Mouse (Mus musculus): ENCODE measurements around the gene Rnase11. TPM values are rescaled to one million over a fixed set of nuclear protein-coding genes. Genes with fewer than 3 reads are reported as not detected.

The Rnase11 gene
- total and polyA plus RNA-seq, 3 experiments = not detected

GRCm38 (mm10) chr14:51051941-51052340 is 2.0 kb upstream of the Rnase11 start:
- no peaks in the 10 kb centered on the region for H3K79me2 ChIP-seq (ENCODE audit: control insufficient read depth, insufficient read depth, low read length, poor library complexity)
- no peak for DNase-seq (ENCODE audit: low read depth, low spot score)
- H3K27me3 ChIP-seq (ENCODE audit: control insufficient read depth in 1 of 2, insufficient read depth in 2 of 2, low read length in 2 of 2) = peaks cover 0 to 6% of the 10 kb centered on the region in 2 experiments; a peak in 3 of 4 replicates

GRCm38 (mm10) chr14:51047846-51048245 is 2.1 kb downstream of the Rnase11 start:
- Histone ChIP-seq H3K79me2 (ENCODE audit: control insufficient read depth, insufficient read depth, low read length, poor library complexity) (no peaks in the 10 kb centered on the region), H3K4me1 (ENCODE audit: control insufficient read depth in 1 of 2, insufficient read depth in 2 of 2, low read length in 2 of 2) (no peaks in the 10 kb centered on the region), H3K4me3 (ENCODE audit: control insufficient read depth in 1 of 2, insufficient read depth in 1 of 2, low read depth in 2 of 2, low read length in 2 of 2) (no peak overlapping the region), H3K9me3 (replicated peaks; ENCODE audit: insufficient read depth, low read length) (no peaks in the 10 kb centered on the region), H3K27me3 (ENCODE audit: control insufficient read depth in 1 of 2, insufficient read depth in 2 of 2, low read length in 2 of 2) (no peaks in the 10 kb centered on the region; a peak in 3 of 4 replicates), H3K27ac (ENCODE audit: control insufficient read depth, low read depth, low read length) (no peak overlapping the region), H3K36me3 (ENCODE audit: control insufficient read depth in 1 of 2, insufficient read depth in 2 of 2, low read length in 2 of 2) (no peaks in the 10 kb centered on the region), H3K9ac (ENCODE audit: control insufficient read depth, low read depth, low read length, poor library complexity, severe bottlenecking) (no peak overlapping the region)
- TF ChIP-seq RAD21 (IDR thresholded peaks at IDR 0.05; ENCODE audit: low read depth, low read length) (no peak), NELFE (IDR thresholded peaks at IDR 0.05; ENCODE audit: low read depth, low read length) (no peak), MAZ (IDR thresholded peaks at IDR 0.05; ENCODE audit: low read depth, low read length) (no peak), ETS1 (IDR thresholded peaks at IDR 0.05; ENCODE audit: low read depth, low read length) (no peak)
- DNase-seq (ENCODE audit: low read depth, low spot score) = no peak

More at GRCm38 (mm10) chr14:51051941-51052340, 2.0 kb upstream of the Rnase11 start:
- no peaks in the 10 kb centered on the region for H3K36me3 ChIP-seq (ENCODE audit: control insufficient read depth in 1 of 2, insufficient read depth in 2 of 2, low read length in 2 of 2)
- H3K9ac ChIP-seq (ENCODE audit: control insufficient read depth, low read depth, low read length, poor library complexity, severe bottlenecking) = no peak overlapping the region
- H3K4me3 ChIP-seq (ENCODE audit: control insufficient read depth in 1 of 2, insufficient read depth in 1 of 2, low read depth in 2 of 2, low read length in 2 of 2) = no peak overlapping the region
- H3K27ac ChIP-seq (ENCODE audit: control insufficient read depth, low read depth, low read length) = no peak overlapping the region
- no peaks in the 10 kb centered on the region for H3K9me3 ChIP-seq (replicated peaks; ENCODE audit: insufficient read depth, low read length)
- TF ChIP-seq CHD2 (IDR thresholded peaks at IDR 0.05; ENCODE audit: low read length) = no peak
- H3K4me1 ChIP-seq (ENCODE audit: control insufficient read depth in 1 of 2, insufficient read depth in 2 of 2, low read length in 2 of 2) = no peaks in the 10 kb centered on the region

- no peaks in the 10 kb centered on the region for H3K36me3 ChIP-seq (ENCODE audit: control insufficient read depth in 1 of 2, insufficient read depth in 2 of 2, low read length in 2 of 2)
- no peaks in the 10 kb centered on the region for H3K4me1 ChIP-seq (ENCODE audit: control insufficient read depth in 1 of 2, insufficient read depth in 2 of 2, low read length in 2 of 2)
- H3K27ac ChIP-seq (ENCODE audit: control insufficient read depth, low read depth, low read length) = no peak within 1 kb of the TSS
- DNase-seq (ENCODE audit: low read depth, low spot score) = no peak
- TF ChIP-seq UBTF (IDR thresholded peaks at IDR 0.05; ENCODE audit: borderline replicate concordance, insufficient read depth, low read depth, low read length) = no peak
- no peak for TF ChIP-seq SMC3 (IDR thresholded peaks at IDR 0.05; ENCODE audit: low read depth, low read length)
- H3K9me3 ChIP-seq (replicated peaks; ENCODE audit: insufficient read depth, low read length) = no peaks in the 10 kb centered on the region
- H3K27me3 ChIP-seq (ENCODE audit: control insufficient read depth in 1 of 2, insufficient read depth in 2 of 2, low read length in 2 of 2) = no peaks in the 10 kb centered on the region; a peak in 1 of 4 replicates
- H3K9ac ChIP-seq (ENCODE audit: control insufficient read depth, low read depth, low read length, poor library complexity, severe bottlenecking) = no peak within 1 kb of the TSS
- no peaks in the 10 kb centered on the region for H3K79me2 ChIP-seq (ENCODE audit: control insufficient read depth, insufficient read depth, low read length, poor library complexity)
- H3K4me3 ChIP-seq (ENCODE audit: control insufficient read depth in 1 of 2, insufficient read depth in 1 of 2, low read depth in 2 of 2, low read length in 2 of 2) = no peak within 1 kb of the TSS
Observed at GRCm38 (mm10) chr14:51041769-51042168, 8.2 kb downstream of the Rnase11 start, which contains the start of gene Rnase9. TSS of gene Rnase9 (minus strand) at chr14:51041869.

GRCm38 (mm10) chr14:51036214-51036613 is 13.7 kb downstream of the Rnase11 start:
- no peak for TF ChIP-seq EP300 (IDR thresholded peaks at IDR 0.05; ENCODE audit: low read depth in 1 of 2, low read length in 2 of 2)
- no peak for TF ChIP-seq ELF1 (IDR thresholded peaks at IDR 0.05; ENCODE audit: low read depth, low read length)

More at GRCm38 (mm10) chr14:51036214-51036613, 13.7 kb downstream of the Rnase11 start:
- Histone ChIP-seq H3K27me3 (ENCODE audit: control insufficient read depth in 1 of 2, insufficient read depth in 2 of 2, low read length in 2 of 2) (peaks cover 0 to 2% of the 10 kb centered on the region in 2 experiments), H3K27ac (ENCODE audit: control insufficient read depth, low read depth, low read length) (no peak overlapping the region), H3K9me3 (replicated peaks; ENCODE audit: insufficient read depth, low read length) (no peaks in the 10 kb centered on the region), H3K79me2 (ENCODE audit: control insufficient read depth, insufficient read depth, low read length, poor library complexity) (no peaks in the 10 kb centered on the region), H3K4me3 (ENCODE audit: control insufficient read depth in 1 of 2, insufficient read depth in 1 of 2, low read depth in 2 of 2, low read length in 2 of 2) (no peak overlapping the region), H3K9ac (ENCODE audit: control insufficient read depth, low read depth, low read length, poor library complexity, severe bottlenecking) (no peak overlapping the region), H3K36me3 (ENCODE audit: control insufficient read depth in 1 of 2, insufficient read depth in 2 of 2, low read length in 2 of 2) (no peaks in the 10 kb centered on the region), H3K4me1 (ENCODE audit: control insufficient read depth in 1 of 2, insufficient read depth in 2 of 2, low read length in 2 of 2) (no peaks in the 10 kb centered on the region)
- DNase-seq (ENCODE audit: low read depth, low spot score) = no peak

Measured in MEL (cell line).